ENCODE assay signal across 8 mouse cellular contexts in genomic region chr2:39004372-39004771, GRCm38 (mm10). TPM values are rescaled to one million over a fixed set of nuclear protein-coding genes. Genes with fewer than 3 reads are reported as not detected.
DNase-seq lines count a peak whose midpoint lies in the region; ATAC-seq and TF ChIP-seq lines count a peak whose summit lies in the region.

No protein-coding gene starts in this region.

- H3K36me3 ChIP-seq in lung, embryonic 14.5 days (ENCODE audit: insufficient read depth), result peaks cover 46% of the 10 kb centered on the region
- peaks cover 41% of the 10 kb centered on the region for H3K36me3 ChIP-seq in liver, embryonic 11.5 days (ENCODE audit: control insufficient read depth, insufficient read depth, low read length)
- H3K36me3 ChIP-seq in neural tube, embryonic 14.5 days (ENCODE audit: control insufficient read depth, insufficient read depth, low read length), result peaks cover 30% of the 10 kb centered on the region

- H3K4me2 ChIP-seq in lung, embryonic 14.5 days, result peak overlapping the region; percentile 86
- peak overlapping the region; percentile 67 for H3K4me2 ChIP-seq in liver, embryonic 11.5 days
- peak overlapping the region; percentile 92 for H3K4me2 ChIP-seq in neural tube, embryonic 14.5 days (ENCODE audit: low read depth, low read length)

- H3K27me3 ChIP-seq in lung, embryonic 14.5 days (ENCODE audit: insufficient read depth, low read length), result no peaks in the 10 kb centered on the region
- no peaks in the 10 kb centered on the region for H3K27me3 ChIP-seq in liver, embryonic 11.5 days (replicated peaks; ENCODE audit: control insufficient read depth, insufficient read depth, low read length)
- no peaks in the 10 kb centered on the region for H3K27me3 ChIP-seq in neural tube, embryonic 14.5 days (ENCODE audit: control insufficient read depth, insufficient read depth, low read length)

- peak overlapping the region; percentile 89 for H3K27ac ChIP-seq in lung, embryonic 14.5 days (ENCODE audit: low read depth)
- peak overlapping the region; percentile 53 for H3K27ac ChIP-seq in bone marrow macrophage, adult 2 months (ENCODE audit: insufficient read depth, low read depth, low read length)
- peak overlapping the region; percentile 78 for H3K27ac ChIP-seq in liver, embryonic 11.5 days (ENCODE audit: low read depth, low read length)
- H3K27ac ChIP-seq in neural tube, embryonic 14.5 days (ENCODE audit: low read depth, low read length), result peak overlapping the region; percentile 87

- no peak for TF ChIP-seq POLR2A in bone marrow macrophage, adult 2 months (IDR thresholded peaks at IDR 0.05; ENCODE audit: borderline replicate concordance, low read depth, low read length)

- peak overlapping the region; percentile 77 for H3K4me3 ChIP-seq in lung, embryonic 14.5 days (ENCODE audit: low read depth, low read length)
- H3K4me3 ChIP-seq in bone marrow macrophage, adult 2 months (ENCODE audit: insufficient read depth, low read length), result peak overlapping the region; percentile 95
- peak overlapping the region; percentile 79 for H3K4me3 ChIP-seq in liver, embryonic 11.5 days (ENCODE audit: low read depth, low read length)
- peak overlapping the region; percentile 48 for H3K4me3 ChIP-seq in neural tube, embryonic 14.5 days (ENCODE audit: low read depth, low read length)

- ATAC-seq in lung, embryonic 14.5 days (ENCODE audit: insufficient read depth), result no peak
- ATAC-seq in granulocyte monocyte progenitor cell, adult 5-6 weeks (replicated peaks; ENCODE audit: poor library complexity, severe bottlenecking), result peak; percentile 13
- ATAC-seq in liver, embryonic 11.5 days (replicated peaks; ENCODE audit: low FRiP score), result no peak
- ATAC-seq in neural tube, embryonic 14.5 days (ENCODE audit: low read depth), result 0 out of 2 replicates have a peak, but pooled peaks have one; percentile 0

- no peaks in the 10 kb centered on the region for H3K9me3 ChIP-seq in lung, embryonic 14.5 days (ENCODE audit: low read depth, low read length)
- H3K9me3 ChIP-seq in liver, embryonic 11.5 days (ENCODE audit: control insufficient read depth, low read length), result no peaks in the 10 kb centered on the region
- H3K9me3 ChIP-seq in neural tube, embryonic 14.5 days (ENCODE audit: control insufficient read depth, low read length), result no peaks in the 10 kb centered on the region

- no peak for TF ChIP-seq CTCF in lung, embryonic 14.5 days (IDR thresholded peaks at IDR 0.05; ENCODE audit: low read depth)
- TF ChIP-seq CTCF in bone marrow macrophage, adult 2 months (IDR thresholded peaks at IDR 0.05; ENCODE audit: low read depth, low read length), result no peak

- H3K4me1 ChIP-seq in lung, embryonic 14.5 days (ENCODE audit: insufficient read depth), result peaks cover 12% of the 10 kb centered on the region; the same call in 1 of the 2 replicates
- H3K4me1 ChIP-seq in bone marrow macrophage, adult 2 months (ENCODE audit: control insufficient read depth, insufficient read depth, low read length), result peaks cover 12% of the 10 kb centered on the region
- peaks cover 48% of the 10 kb centered on the region for H3K4me1 ChIP-seq in liver, embryonic 11.5 days (replicated peaks; ENCODE audit: control insufficient read depth, insufficient read depth, low read length)
- H3K4me1 ChIP-seq in neural tube, embryonic 14.5 days (ENCODE audit: control insufficient read depth, insufficient read depth, low read length), result peaks cover 34% of the 10 kb centered on the region

- no peak for DNase-seq in lung, embryonic 14.5 days
- DNase-seq in lung, adult 18-20 months, result no peak
- no peak for DNase-seq in liver, embryonic 11.5 days (ENCODE audit: low spot score)
- no peak for DNase-seq in right cerebral cortex, adult 2 months (ENCODE audit: low spot score in 2 of 2)
- DNase-seq in adrenal gland, adult 2 months, result no peak

- H3K9ac ChIP-seq in lung, embryonic 14.5 days, result peak overlapping the region; percentile 90
- peak overlapping the region; percentile 94 for H3K9ac ChIP-seq in liver, embryonic 11.5 days (ENCODE audit: low read depth, low read length)
- H3K9ac ChIP-seq in neural tube, embryonic 14.5 days (replicated peaks; ENCODE audit: low read depth, low read length), result peak overlapping the region; percentile 80

- under 1% methylated on average over 11 of the region's 11 CpGs for WGBS in lung, embryonic 14.5 days
- WGBS in liver, embryonic 11.5 days, result under 1% methylated on average over 11 of the region's 11 CpGs
- 0% methylated on average over 11 of the region's 11 CpGs for WGBS in neural tube, embryonic 14.5 days

RNA-seq across cellular contexts. Expression of gene Arpc5l, which starts 0.8 kb away (rescaled TPM):
- polyA plus RNA-seq in lung, embryonic 14.5 days (2014; fragmentation: Nextera tagmentation; extraction: Ambion mirVana), result 132 and 136 TPM in 2 replicates
- 39.2 and 46.2 TPM in 2 replicates for polyA plus RNA-seq in bone marrow macrophage, adult 2 months (2012; ENCODE audit: insufficient read depth, insufficient read length, missing spikeins)
- total RNA-seq in granulocyte monocyte progenitor cell, adult 5-6 weeks (2014; fragmentation: Nextera tagmentation), result 71.2 and 74.7 TPM in 2 replicates
- 59.5 and 65.2 TPM in 2 replicates for total RNA-seq in granulocyte monocyte progenitor cell, adult 5-6 weeks (2017)
- polyA plus RNA-seq in liver, embryonic 11.5 days (2014; fragmentation: Nextera tagmentation; extraction: Ambion mirVana), result 113 and 128 TPM in 2 replicates
- 145 and 147 TPM in 2 replicates for polyA plus RNA-seq in neural tube, embryonic 14.5 days (2014; fragmentation: Nextera tagmentation; extraction: Ambion mirVana)
- 10 to 100 TPM; 66.7 to 78.4 TPM for total RNA-seq in adrenal gland, adult 2 months (2021)
- 56.4 and 66.7 TPM in 2 replicates for polyA plus RNA-seq in adrenal gland, adult 2 months (2012; rRNA removed)

RNA-seq across cellular contexts. Expression of gene Rpl35, which starts 1.1 kb away (rescaled TPM):
- polyA plus RNA-seq in lung, embryonic 14.5 days (2014; fragmentation: Nextera tagmentation; extraction: Ambion mirVana), result 935 and 1,086 TPM in 2 replicates
- polyA plus RNA-seq in bone marrow macrophage, adult 2 months (2012; ENCODE audit: insufficient read depth, insufficient read length, missing spikeins), result 194 and 204 TPM in 2 replicates
- 1,205 and 1,260 TPM in 2 replicates for total RNA-seq in granulocyte monocyte progenitor cell, adult 5-6 weeks (2014; fragmentation: Nextera tagmentation)
- 1,673 and 1,927 TPM in 2 replicates for total RNA-seq in granulocyte monocyte progenitor cell, adult 5-6 weeks (2017)
- polyA plus RNA-seq in liver, embryonic 11.5 days (2014; fragmentation: Nextera tagmentation; extraction: Ambion mirVana), result 1,321 and 1,382 TPM in 2 replicates
- 584 and 610 TPM in 2 replicates for polyA plus RNA-seq in neural tube, embryonic 14.5 days (2014; fragmentation: Nextera tagmentation; extraction: Ambion mirVana)
- total RNA-seq in adrenal gland, adult 2 months (2021), result 100 to 1,000 TPM; 510 to 597 TPM
- 58.5 and 60.0 TPM in 2 replicates for polyA plus RNA-seq in adrenal gland, adult 2 months (2012; rRNA removed)

RNA-seq across cellular contexts. Expression of gene Wdr38, which starts 7.1 kb away (rescaled TPM):
- 1.1 and 1.2 TPM in 2 replicates for polyA plus RNA-seq in lung, embryonic 14.5 days (2014; fragmentation: Nextera tagmentation; extraction: Ambion mirVana)
- 1.0 and 1.1 TPM in 2 replicates for polyA plus RNA-seq in bone marrow macrophage, adult 2 months (2012; ENCODE audit: insufficient read depth, insufficient read length, missing spikeins)
- 0.53 and 0.84 TPM in 2 replicates for total RNA-seq in granulocyte monocyte progenitor cell, adult 5-6 weeks (2014; fragmentation: Nextera tagmentation)
- total RNA-seq in granulocyte monocyte progenitor cell, adult 5-6 weeks (2017), result 0.09 and 0.15 TPM in 2 replicates
- 1.4 TPM in 2 replicates for polyA plus RNA-seq in liver, embryonic 11.5 days (2014; fragmentation: Nextera tagmentation; extraction: Ambion mirVana)
- 1.6 and 1.9 TPM in 2 replicates for polyA plus RNA-seq in neural tube, embryonic 14.5 days (2014; fragmentation: Nextera tagmentation; extraction: Ambion mirVana)
- total RNA-seq in adrenal gland, adult 2 months (2021), result under 1 TPM; 0.43 to 0.52 TPM
- polyA plus RNA-seq in adrenal gland, adult 2 months (2012; rRNA removed), result 0.43 and 1.2 TPM in 2 replicates

Comparison
In these comparisons a context has a peak if more than half of its experiments do, and no peak if none do; other contexts are left out.
1. ATAC-seq: peak in granulocyte monocyte progenitor cell, adult 5-6 weeks (single experiment) and neural tube, embryonic 14.5 days (single experiment); none in lung, embryonic 14.5 days (single experiment) and liver, embryonic 11.5 days (single experiment).
2. Peak in every context shown above with its lines, with median percentiles within 50 percentile points of each other: H3K27ac ChIP-seq, H3K4me2 ChIP-seq, H3K4me3 ChIP-seq and H3K9ac ChIP-seq.